Mouse (Mus musculus): ENCODE data around the gene Cmtm2b.
A peak's percentile ranks its signal among the peaks of the same experiment; 100 is the strongest.

Cmtm2b gene

DNA sequence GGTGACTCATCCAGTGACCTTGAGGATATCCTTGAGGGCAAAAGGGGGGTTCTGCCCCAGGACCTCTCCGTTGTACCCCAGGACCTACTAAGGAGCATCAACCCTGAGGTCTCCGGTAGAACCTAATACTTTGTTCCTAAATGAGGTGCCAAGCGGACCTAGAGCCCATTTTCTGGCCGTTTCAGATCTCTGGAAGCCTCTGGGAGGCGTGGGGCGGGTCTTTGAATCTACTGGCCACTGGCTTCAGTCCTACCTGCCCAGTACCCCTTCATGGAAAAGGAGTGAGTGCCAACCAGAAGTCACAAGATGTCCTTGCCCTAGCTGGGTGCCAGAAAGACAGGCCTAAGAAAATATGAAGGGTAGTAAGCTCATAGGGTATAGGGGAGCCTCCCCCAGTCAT, 19.6 kb downstream of the Cmtm2b start:
- no peak for DNase-seq (ENCODE audit: low read depth, low spot score)

DNA sequence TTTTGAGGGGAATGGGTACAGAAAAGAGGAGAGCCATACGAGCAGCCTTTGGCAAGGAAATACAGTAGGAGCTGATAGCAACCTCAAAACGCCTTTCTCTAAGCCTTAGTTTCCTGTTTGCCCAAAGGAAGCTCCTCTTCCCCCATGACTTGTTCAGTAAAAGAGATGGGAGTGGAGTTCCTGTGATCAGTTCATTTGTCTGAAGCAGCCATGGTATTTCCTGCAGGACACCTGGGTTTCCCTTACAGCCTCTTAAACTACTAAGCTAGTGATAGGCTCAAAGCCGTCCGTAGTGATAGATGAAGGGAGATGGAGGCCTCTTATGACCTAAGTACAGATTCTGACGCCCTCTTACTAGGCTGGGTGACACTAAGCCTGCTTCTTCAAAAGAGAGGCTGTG, 20.4 kb downstream of the Cmtm2b start:
- no peak for DNase-seq (ENCODE audit: low read depth, low spot score)

- peak; percentile 83 for DNase-seq (ENCODE audit: low read depth, low spot score)
Observed at GRCm38 (mm10) chr8:104343957-104344356, 21.9 kb downstream of the Cmtm2b start.

- no peak for DNase-seq (ENCODE audit: low read depth, low spot score)
Observed at GRCm38 (mm10) chr8:104344622-104345021, 22.6 kb downstream of the Cmtm2b start.

GRCm38 (mm10) chr8:104346706-104347105, 24.7 kb downstream of the Cmtm2b start:
- no peak for DNase-seq (ENCODE audit: low read depth, low spot score)

DNA sequence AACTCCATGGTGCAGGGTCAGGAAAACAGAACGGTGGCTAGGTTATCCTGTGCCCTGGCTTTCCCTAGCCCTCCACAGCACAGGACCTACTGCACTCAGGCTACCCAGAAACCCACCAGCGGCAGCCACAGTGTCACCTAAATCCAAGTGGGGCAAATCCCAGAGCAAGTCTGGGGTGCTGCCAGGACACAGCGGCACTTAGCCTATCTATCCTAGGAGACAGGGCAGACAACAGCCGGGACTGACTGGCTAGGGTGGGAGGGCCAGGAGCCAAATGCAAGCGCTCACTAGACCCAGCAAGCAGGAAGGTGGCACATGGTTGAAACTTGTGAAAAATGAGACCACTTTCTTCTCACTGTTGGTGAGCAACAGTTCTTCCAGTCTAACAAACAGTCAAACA, 26.9 kb downstream of the Cmtm2b start:
- DNase-seq (ENCODE audit: low read depth, low spot score) = no peak

DNA sequence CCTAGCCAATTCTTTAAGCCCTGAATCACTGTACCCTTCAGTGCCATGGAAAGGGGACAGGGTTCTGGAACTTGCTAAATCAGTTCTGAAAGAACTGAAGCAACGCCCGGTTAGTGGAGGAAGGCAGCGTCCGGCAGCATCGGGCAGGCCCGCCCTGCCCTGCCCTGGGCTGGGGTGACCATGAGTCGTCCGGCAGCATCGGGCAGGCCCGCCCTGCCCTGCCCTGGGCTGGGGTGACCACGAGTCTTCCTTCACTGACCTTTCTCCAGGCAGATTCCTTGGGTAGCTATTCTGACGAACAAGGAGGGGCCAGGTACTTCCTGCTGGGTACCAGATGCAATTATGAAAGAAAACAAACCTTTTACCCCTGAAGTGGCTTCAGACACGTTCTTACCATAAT, 28.0 kb downstream of the Cmtm2b start:
- no peak for DNase-seq (ENCODE audit: low read depth, low spot score)

- DNase-seq (ENCODE audit: low read depth, low spot score) = no peak
Observed at GRCm38 (mm10) chr8:104353186-104353585, 31.2 kb downstream of the Cmtm2b start.

DNA sequence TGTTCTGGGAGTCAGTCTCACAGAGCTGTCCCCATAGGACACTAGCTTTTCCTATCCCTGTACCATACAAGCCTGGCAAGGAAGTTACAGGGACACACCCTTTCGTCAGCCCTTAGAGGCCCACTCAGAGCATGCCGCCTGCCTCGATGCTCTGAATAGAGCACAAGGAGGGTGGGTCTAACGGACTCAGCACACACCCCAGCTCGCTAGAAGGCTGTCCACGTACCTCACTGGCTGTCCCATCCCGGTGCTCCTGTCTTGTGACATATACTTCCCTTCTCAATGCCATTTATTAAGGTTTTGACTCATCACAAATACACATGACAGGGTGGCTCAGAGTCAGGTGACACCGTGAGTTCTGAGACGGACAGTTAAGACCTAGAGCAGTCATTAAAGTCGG, 32.5 kb downstream of the Cmtm2b start:
- DNase-seq (ENCODE audit: low read depth, low spot score) = no peak

GRCm38 (mm10) chr8:104358637-104359036, 36.6 kb downstream of the Cmtm2b start:
- no peak for DNase-seq (ENCODE audit: low read depth, low spot score)

GRCm38 (mm10) chr8:104359778-104360456, 37.9 kb downstream of the Cmtm2b start:
- DNase-seq (ENCODE audit: low read depth, low spot score) = no peak

DNA sequence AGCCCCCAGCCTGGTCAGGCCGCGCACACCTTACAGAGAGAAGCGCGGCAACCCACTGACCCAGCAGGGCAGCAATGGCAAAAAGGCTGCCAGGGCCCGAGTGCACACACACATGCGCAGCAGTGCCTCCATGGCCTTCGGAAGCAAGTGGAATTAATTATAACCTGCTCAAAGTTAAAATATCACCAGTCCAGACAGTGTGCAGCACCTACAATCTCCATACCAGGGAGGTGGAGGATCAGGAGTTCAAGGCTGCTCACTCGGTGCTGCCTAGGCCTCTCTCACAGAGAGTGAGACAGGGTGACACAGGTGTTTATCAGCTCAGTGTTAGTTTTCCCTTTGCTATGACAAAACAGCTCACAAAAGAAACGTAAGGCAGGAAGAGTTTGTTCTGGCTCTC, 43.7 kb downstream of the Cmtm2b start:
- no peak for DNase-seq (ENCODE audit: low read depth, low spot score)

DNA sequence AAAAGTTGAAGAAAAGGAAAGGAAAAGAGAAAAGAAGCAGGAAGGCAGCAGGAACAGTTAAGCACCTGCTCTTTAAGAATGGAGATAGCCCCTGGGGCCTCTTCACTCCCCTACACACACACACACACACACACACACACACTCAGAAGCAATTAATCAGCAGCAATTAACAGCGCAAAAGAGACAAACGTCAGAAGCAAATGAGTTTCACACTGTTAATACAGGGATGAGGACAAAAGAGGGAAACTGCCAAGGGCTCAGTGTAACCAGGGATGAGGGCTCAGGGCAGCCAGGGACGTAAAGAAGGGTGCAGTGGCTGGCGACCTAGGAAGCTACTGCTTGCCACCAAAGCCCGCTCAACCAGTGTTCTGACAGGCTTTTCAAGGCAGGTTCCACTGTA, 45.4 kb downstream of the Cmtm2b start:
- no peak for DNase-seq (ENCODE audit: low read depth, low spot score)

DNA sequence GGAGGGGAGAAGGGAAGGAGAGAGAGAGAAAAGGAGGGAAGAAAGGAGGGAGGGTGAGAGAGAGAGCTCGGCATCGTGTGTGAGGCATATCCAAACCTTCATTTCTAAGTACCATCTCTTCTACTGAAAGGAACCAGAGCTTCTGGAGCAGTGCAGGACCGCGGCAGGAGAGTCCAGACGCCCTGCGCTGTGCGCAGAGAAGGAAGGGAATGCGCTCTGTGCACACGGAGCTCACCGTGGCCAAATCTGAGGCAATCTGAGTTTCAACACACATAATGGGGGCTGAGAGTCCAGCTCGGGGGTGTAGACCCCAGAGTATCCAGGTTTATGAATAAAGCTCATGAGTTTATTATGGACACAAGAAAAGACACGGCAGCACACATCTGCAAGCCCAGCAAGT, 47.6 kb downstream of the Cmtm2b start:
- no peak for DNase-seq (ENCODE audit: low read depth, low spot score)

DNA sequence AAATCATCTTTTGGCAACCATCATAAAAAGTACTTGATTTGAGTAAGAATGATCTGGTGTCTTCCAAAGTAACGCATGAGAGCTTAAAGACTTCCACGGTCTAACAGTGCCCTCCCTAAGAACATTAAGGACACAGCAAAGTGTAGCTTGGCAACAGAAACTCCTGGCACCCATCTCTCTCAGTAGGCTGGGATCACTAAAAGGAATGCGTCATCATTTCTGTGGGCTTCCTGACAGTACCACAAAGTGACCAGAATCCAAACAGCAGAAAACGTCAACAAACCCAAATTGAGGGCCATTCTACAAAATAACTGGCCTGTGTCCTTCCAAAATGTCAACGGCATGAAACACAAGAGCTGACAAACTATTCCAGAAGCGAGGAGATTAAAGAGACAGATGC, 48.0 kb downstream of the Cmtm2b start:
- peak; percentile 54 for DNase-seq (ENCODE audit: low read depth, low spot score)

GRCm38 (mm10) chr8:104371121-104371520, 49.1 kb downstream of the Cmtm2b start:
- no peak for DNase-seq (ENCODE audit: low read depth, low spot score)

DNA sequence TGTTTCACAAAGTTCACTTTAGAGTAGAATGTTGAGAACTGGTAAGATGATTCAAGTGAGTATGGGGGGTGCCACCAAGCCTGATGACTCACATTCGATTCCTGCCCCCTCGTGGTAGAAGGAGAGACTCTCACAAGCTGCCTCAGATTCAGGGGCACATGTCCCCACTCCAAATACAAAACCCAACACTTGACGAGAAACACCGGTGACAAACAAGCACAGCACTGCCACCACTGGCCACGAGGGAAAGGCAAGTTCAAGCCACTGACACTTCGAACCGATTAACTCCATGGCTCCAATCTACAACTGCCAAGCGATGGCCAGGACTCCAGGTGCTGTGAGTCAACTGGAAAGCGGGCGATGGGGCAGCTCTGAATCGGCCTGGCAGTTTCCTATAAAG, 51.7 kb downstream of the Cmtm2b start:
- no peak for DNase-seq (ENCODE audit: low read depth, low spot score)

DNA sequence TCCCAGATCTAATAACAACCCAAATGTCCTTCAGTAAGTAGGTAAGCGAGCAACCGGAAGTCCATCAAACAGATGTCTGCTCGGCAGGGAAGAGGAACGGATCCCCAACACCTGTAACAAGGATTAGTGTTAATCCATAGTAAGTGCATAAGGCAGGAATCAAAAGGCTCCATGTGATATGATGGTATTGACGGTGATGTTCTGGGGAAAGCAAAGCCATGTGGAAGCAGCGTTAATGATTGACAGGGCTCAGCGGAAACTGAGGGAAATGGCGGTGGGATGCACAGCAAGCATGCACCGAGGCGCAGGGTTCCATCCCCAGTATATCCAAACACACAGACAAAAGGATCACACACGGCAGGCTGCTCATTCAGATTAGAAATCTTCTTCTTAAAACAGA, 52.2 kb downstream of the Cmtm2b start:
- DNase-seq (ENCODE audit: low read depth, low spot score) = no peak

GRCm38 (mm10) chr8:104374864-104375846, 53.1 kb downstream of the Cmtm2b start:
- peak; percentile 67 for DNase-seq (ENCODE audit: low read depth, low spot score)

DNA sequence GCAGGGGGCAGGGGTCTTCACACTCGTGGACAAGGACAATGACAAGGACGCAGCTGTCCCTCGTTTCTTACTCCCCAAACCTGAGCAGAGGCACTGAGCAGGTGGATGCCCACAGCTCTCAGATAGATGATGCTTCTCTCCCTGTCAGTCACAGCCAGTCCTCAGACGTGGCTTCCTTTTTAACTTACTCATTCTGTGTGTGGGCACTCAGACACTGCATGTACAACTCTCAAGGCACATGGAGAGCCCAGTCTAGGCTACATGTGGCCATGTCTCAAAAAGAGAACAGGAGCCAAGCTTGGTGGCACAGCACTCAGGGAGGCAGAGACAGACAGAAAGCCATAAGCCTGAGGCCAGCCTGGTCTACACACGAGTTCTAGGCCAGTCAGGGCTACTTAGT, 53.9 kb downstream of the Cmtm2b start:
- no peak for DNase-seq (ENCODE audit: low read depth, low spot score)

GRCm38 (mm10) chr8:104376669-104377068, 54.6 kb downstream of the Cmtm2b start:
- DNase-seq (ENCODE audit: low read depth, low spot score) = no peak

DNA sequence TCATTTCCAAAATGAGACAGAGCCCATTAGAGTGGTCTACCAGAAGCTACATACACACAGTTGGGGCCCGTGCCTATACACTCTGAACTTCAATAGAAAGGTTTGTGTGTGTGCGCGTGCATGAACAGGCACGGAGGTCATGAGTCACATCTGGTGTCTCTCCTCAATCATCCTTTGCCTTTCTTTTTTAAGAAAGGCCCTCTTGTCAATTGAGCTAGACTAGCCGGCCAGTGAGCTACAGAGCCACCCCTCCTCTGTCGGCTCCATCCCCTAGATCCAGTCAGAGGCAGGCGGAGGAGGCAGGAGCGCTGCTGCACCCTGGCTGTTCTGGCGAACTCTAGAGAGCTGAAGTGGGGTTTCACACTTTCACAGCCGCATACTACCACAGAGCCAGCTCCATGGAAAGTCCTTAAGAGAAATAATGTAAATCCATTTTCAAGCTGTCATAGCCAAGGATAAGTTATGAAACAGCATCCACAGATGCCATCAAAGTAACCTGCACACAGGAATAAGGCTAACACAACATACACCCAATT, 57.3 kb downstream of the Cmtm2b start:
- DNase-seq (ENCODE audit: low read depth, low spot score) = no peak

GRCm38 (mm10) chr8:104380269-104380668, 58.2 kb downstream of the Cmtm2b start:
- DNase-seq (ENCODE audit: low read depth, low spot score) = no peak

All from skeletal muscle tissue, adult 2 months (tissue).